Mouse (Mus musculus) midbrain, embryonic 16.5 days (tissue): ENCODE results near the gene Gm10406. TPM values are rescaled to one million over a fixed set of nuclear protein-coding genes. Genes with fewer than 3 reads are reported as not detected.
"Not testable (repeated sequence)": the region's sequence is repeated elsewhere in the genome, so short reads cannot be mapped to it uniquely, and the experiment has no call there.

ENCODE experiments used
- ATAC-seq: fragments of 200-750 bp; cut with Nextera tagmentation; 2 replicates; pipeline ENCODE4 v1.8.0; 2017; ENCODE audit warnings: moderate TSS enrichment
- H3K27ac ChIP-seq: fragments of 300-500 bp; sonication (generic); 2 replicates; pipeline ENCODE4 v1.5.1; 2014; ENCODE audit warnings: mild to moderate bottlenecking, low read length, mixed read lengths
- H3K27me3 ChIP-seq: fragments of 300-500 bp; sonication (generic); 2 replicates; pipeline ENCODE4 v1.6.1; 2014; ENCODE audit warnings: low read depth, low read length, mixed read lengths; ENCODE audit not compliant: control insufficient read depth, insufficient read depth
- H3K36me3 ChIP-seq: fragments of 300-500 bp; sonication (generic); 2 replicates; pipeline ENCODE4 v1.6.1; 2014; ENCODE audit warnings: mild to moderate bottlenecking, low read length, moderate library complexity, mixed read lengths; ENCODE audit not compliant: control insufficient read depth, insufficient read depth
- H3K4me1 ChIP-seq: fragments of 300-500 bp; sonication (generic); 2 replicates; pipeline ENCODE4 v1.6.1; 2014; ENCODE audit warnings: mild to moderate bottlenecking, low read length, mixed read lengths; ENCODE audit not compliant: control insufficient read depth, insufficient read depth
- H3K4me2 ChIP-seq: fragments of 300-500 bp; sonication (generic); 2 replicates; pipeline ENCODE4 v1.6.1; 2014; ENCODE audit warnings: mild to moderate bottlenecking, low read length, mixed read lengths
- H3K4me3 ChIP-seq: fragments of 300-500 bp; sonication (generic); 2 replicates; pipeline ENCODE4 v1.5.1; 2014; ENCODE audit warnings: low read depth, mild to moderate bottlenecking, low read length, moderate library complexity, mixed read lengths
- H3K9ac ChIP-seq: fragments of 300-500 bp; sonication (generic); 2 replicates; pipeline ENCODE4 v1.6.1; 2014; ENCODE audit warnings: low read depth, low read length, mixed read lengths
- H3K9me3 ChIP-seq: fragments of 300-500 bp; sonication (generic); replicated peaks from 2 replicates; pipeline ENCODE4 v1.6.1; 2014; ENCODE audit warnings: mild to moderate bottlenecking, low read length, mixed read lengths; ENCODE audit not compliant: control insufficient read depth, poor library complexity, severe bottlenecking
- WGBS: fragments of 180-500 bp; shearing (Covaris S2); extraction: QIAGEN DNeasy Blood & Tissue Kit; methylation state at CpG from one replicate; pipeline ENCODE4 v1.1.7; 2014; 5-methylcytosine and 5-hydroxymethylcytosine counted together
- polyA plus RNA-seq: library from polyadenylated mRNA; unstranded; fragments of >200 nt; fragmentation: Nextera tagmentation; extraction: Ambion mirVana; gene quantifications from 2 replicates; pipeline ENCODE4 v1.2.1, GENCODE M21; 2015

Gene Gm10406
- polyA plus RNA-seq = 4.8 and 6.6 TPM in 2 replicates

DNA sequence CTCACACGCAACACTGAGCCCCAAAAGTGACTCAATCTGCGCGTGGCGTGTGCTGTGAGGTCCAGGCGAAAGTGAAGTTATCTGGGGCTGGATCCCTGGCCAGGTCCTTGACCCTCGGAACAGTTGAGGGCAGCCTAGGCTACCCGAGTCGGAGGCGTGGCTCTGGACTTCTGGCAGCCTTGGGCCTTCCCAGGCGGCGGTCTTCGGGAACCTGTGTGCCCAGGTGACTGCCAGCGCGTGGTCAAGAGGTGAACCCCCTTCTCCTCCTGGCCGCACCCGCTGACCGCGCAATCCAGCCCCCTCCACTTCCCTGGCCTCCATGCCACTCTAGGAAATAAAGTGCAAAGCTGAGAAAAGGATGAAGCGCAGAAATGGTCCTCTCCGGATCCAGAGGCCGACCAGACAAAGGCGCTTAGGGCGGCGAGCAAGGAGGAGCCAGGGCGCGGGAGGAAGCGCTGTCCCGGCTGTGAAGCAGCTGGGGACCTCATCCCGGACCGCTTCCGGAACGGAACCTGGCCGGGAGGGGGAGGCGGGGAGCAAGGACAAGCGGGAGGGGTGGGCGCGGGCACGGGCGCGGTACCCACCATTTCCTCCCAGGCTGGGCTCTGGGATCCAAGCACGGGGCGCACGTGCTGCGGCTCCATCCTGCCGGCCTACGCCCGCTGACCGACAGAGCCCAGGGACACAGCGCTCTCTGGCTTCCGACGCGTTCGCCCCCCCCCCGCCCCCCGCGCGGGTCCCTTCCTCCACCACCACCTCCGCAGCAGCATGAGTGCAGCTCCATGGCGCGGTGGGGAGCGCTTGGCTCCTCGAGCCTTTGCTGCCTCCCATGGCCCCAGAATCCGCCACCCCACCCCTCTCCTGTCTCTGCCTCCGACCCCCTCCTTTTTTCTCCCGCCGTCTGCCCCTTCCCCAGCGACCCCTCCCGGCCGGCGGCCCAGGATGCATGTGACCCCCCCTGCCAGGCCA lies at the start of gene Gm10406:
Gene Gm10406, minus strand, starts transcription at position 669 of the 969 bp plus-strand sequence.
- ATAC-seq, H3K27me3 ChIP-seq, H3K4me1 ChIP-seq, H3K36me3 ChIP-seq, H3K9me3 ChIP-seq: not testable (repeated sequence)
- peak within 1 kb of the TSS; percentile 80 for H3K27ac ChIP-seq
- H3K4me2 ChIP-seq = peak within 1 kb of the TSS; percentile 73
- H3K9ac ChIP-seq = peak within 1 kb of the TSS; percentile 79
- WGBS = 2% methylated on average over 43 of the region's 70 CpGs
- peak within 1 kb of the TSS; percentile 48 for H3K4me3 ChIP-seq

DNA sequence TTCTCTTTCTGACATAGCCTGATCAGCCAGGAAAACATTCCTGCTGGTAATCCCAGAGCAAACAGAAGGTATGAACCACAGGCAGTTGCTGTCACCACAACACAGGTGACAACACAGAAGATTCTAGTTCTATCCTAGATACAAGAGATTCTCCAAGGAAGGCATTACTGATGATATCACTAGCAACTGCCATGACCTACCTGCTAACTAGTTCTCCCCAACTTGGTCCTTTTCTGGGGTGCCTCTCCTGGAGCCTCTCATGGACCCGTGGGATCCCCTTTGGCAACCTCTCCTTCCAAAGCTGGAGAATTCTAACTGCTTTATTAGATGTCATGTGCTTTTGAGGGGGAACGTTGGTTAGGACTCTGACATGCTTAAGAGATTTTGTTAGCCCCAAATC lies 17.6 kb upstream of the Gm10406 start, which contains the start of gene Gm3685:
Gene Gm3685, minus strand, starts transcription at position 101 of the 400 bp plus-strand sequence.
- ATAC-seq, H3K36me3 ChIP-seq, H3K9ac ChIP-seq, H3K27me3 ChIP-seq, H3K4me1 ChIP-seq, H3K9me3 ChIP-seq, H3K4me2 ChIP-seq, H3K27ac ChIP-seq, H3K4me3 ChIP-seq: not testable (repeated sequence)
- WGBS = no CpG with 5 or more reads among the region's 2 CpGs

DNA sequence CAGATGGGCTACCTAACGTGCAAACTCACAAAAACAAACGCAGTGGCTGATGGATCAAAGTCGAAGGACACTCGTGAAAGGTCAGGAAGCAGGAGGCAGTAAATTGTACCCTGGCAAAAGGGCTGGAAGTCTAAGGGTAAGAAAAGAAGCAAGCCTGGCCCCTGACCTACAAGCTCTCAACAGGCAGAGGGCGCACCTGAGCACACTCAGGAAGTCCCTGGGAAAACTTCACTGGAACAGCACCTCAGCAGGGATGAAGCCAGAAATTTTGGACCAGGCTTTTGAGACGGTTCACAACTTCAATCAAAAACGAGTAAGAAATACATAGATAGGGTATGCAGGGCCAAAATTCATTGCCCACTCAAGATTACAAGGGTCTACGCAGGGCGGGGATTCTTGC lies 975 bp downstream of the Gm10406 start:
- H3K4me2 ChIP-seq = peak overlapping the region; percentile 73
- H3K4me3 ChIP-seq, ATAC-seq, H3K4me1 ChIP-seq, H3K9ac ChIP-seq, H3K36me3 ChIP-seq, H3K9me3 ChIP-seq, H3K27ac ChIP-seq, H3K27me3 ChIP-seq: not testable (repeated sequence)
- 5% methylated on average over 8 of the region's 9 CpGs for WGBS

DNA sequence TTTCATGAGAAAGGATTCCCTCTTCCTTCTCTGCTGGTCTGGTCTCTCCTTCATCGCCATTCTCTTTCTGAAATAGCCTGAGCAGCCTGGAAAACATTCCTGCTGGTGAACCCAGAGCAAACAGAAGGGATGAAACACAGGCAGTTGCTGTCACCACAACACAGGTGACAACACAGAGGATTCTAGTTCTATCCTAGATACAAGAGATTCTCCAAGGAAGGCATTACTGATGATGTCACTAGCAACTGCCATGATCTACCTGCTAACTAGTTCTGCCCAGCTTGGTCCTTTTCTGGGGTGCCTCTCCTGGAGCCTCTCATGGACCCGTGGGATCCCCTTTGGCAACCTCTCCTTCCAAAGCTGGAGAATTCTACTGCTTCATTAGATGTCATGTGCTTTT lies 53.5 kb downstream of the Gm10406 start, which contains the start of gene Gm6356:
Gene Gm6356, minus strand, starts transcription at position 101 of the 400 bp plus-strand sequence.
- not testable (repeated sequence) for H3K27me3 ChIP-seq, H3K9ac ChIP-seq, H3K4me1 ChIP-seq, H3K9me3 ChIP-seq, ATAC-seq, H3K27ac ChIP-seq, H3K4me3 ChIP-seq, H3K4me2 ChIP-seq, H3K36me3 ChIP-seq
- WGBS = 41% methylated on average over 1 of the region's 2 CpGs

Other genes with a start within 250 kb of the Gm10406 start
- gene Gm3642, start 187.1 kb downstream of the Gm10406 start, polyA plus RNA-seq = not detected in 2 replicates
- gene Gm3667, start 137.5 kb downstream of the Gm10406 start, polyA plus RNA-seq = 12.9 and 14.0 TPM in 2 replicates
- gene Gm6356, start 53.6 kb downstream of the Gm10406 start, polyA plus RNA-seq = not detected in 2 replicates
- not detected in 2 replicates for gene Gm3685, start 17.5 kb upstream of the Gm10406 start, polyA plus RNA-seq
- 8.1 and 9.9 TPM in 2 replicates for gene Gm3696, start 73.2 kb upstream of the Gm10406 start, polyA plus RNA-seq
- not detected in 2 replicates for gene Gm6676, start 98.0 kb upstream of the Gm10406 start, polyA plus RNA-seq
- 14.3 and 15.5 TPM in 2 replicates for gene Gm3512, start 147.1 kb upstream of the Gm10406 start, polyA plus RNA-seq
- not detected in 2 replicates for gene Gm16434, start 167.1 kb upstream of the Gm10406 start, polyA plus RNA-seq
- gene Gm3727, start 237.3 kb upstream of the Gm10406 start, polyA plus RNA-seq = not detected in 2 replicates